ENCODE assay signal across 8 mouse cellular contexts in genomic region chr9:20804266-20805158, GRCm38 (mm10). TPM values are rescaled to one million over a fixed set of nuclear protein-coding genes. Genes with fewer than 3 reads are reported as not detected.
A peak's percentile ranks its signal among the peaks of the same experiment; 100 is the strongest.
DNase-seq lines count a peak whose midpoint lies in the region; ATAC-seq and TF ChIP-seq lines count a peak whose summit lies in the region.

No protein-coding gene starts in this region.

- peak; percentile 75 to 80 for DNase-seq in heart, adult 18-20 months
- no peak for DNase-seq in heart, postnatal 25 days (ENCODE audit: low spot score)
- peak; percentile 68 for DNase-seq in CH12.LX (ENCODE audit: extremely low read depth)
- DNase-seq in c-Kit-negative CD71-positive TER-119-positive erythroid progenitor cells, embryonic 14.5 days (ENCODE audit: low read depth, low spot score): peak; percentile 39
- DNase-seq in gastrocnemius, adult 8-10 months (ENCODE audit: low spot score in 2 of 2): peak; percentile 26 to 43
- peak; percentile 58 to 73 for DNase-seq in layer of hippocampus, adult 2 months (ENCODE audit: low spot score in 2 of 2)
- peak; percentile 89 for DNase-seq in lung, postnatal 25 days (ENCODE audit: low spot score)
- peak; percentile 80 for DNase-seq in stomach, postnatal 0 days (ENCODE audit: low spot score)

- no peaks in the 10 kb centered on the region for H3K36me3 ChIP-seq in CH12.LX (replicated peaks in 1 of 2; ENCODE audit: control insufficient read depth in 1 of 2, insufficient read depth in 1 of 2, low read length in 1 of 2)
- H3K36me3 ChIP-seq in stomach, postnatal 0 days (ENCODE audit: control insufficient read depth, insufficient read depth, low read length): no peaks in the 10 kb centered on the region

- dilution Hi-C loops in CH12.LX (cut with MboI; ENCODE audit: extremely low pct_ligation_motif_present, extremely low pct_unique_long_range_greater_than_20kb, low sequenced_read_pairs): no loop called here

- H3K9me3 ChIP-seq in CH12.LX (replicated peaks; ENCODE audit: low read length): no peaks in the 10 kb centered on the region
- H3K9me3 ChIP-seq in stomach, postnatal 0 days (ENCODE audit: control insufficient read depth, low read length): no peaks in the 10 kb centered on the region

- peak; percentile 86 to 98 for TF ChIP-seq CTCF in CH12.LX (conservative IDR thresholded peaks at IDR 0.05 in 1 of 2, IDR thresholded peaks at IDR 0.05 in 1 of 2; ENCODE audit: low read depth in 2 of 2, low read length in 2 of 2)
- TF ChIP-seq CTCF in layer of hippocampus, adult 2 months (conservative IDR thresholded peaks at IDR 0.05): peak; percentile 96
- TF ChIP-seq CTCF in stomach, postnatal 0 days (IDR thresholded peaks at IDR 0.05; ENCODE audit: low read depth): peak; percentile 89

- peak; percentile 62 for TF ChIP-seq RAD21 in CH12.LX (IDR thresholded peaks at IDR 0.05; ENCODE audit: low read depth, low read length)

- intact Hi-C loops in heart, postnatal 25 days (cut with DNase I): loop anchor here (1.0 kb wide), 1 partner anchor 63 kb away; no protein-coding TSS in a partner anchor

- peak; percentile 88 for ATAC-seq in stomach, postnatal 0 days (ENCODE audit: low FRiP score, low TSS enrichment)

- 60% methylated on average over 13 of the region's 13 CpGs for WGBS in stomach, postnatal 0 days

- in situ Hi-C loops in CH12.LX (cut with MboI; ENCODE audit: low pct_ligation_motif_present, low pct_unique_long_range_greater_than_20kb, low sequenced_read_pairs): loop anchor here (5.0 kb wide), 1 partner anchor 47 kb away; no protein-coding TSS in a partner anchor

- no peak overlapping the region for H3K27ac ChIP-seq in CH12.LX (ENCODE audit: insufficient read depth, low read depth)
- H3K27ac ChIP-seq in layer of hippocampus, adult 2 months: no peak overlapping the region
- H3K27ac ChIP-seq in stomach, postnatal 0 days (replicated peaks): no peak overlapping the region

- peaks cover 9 to 16% of the 10 kb centered on the region in 2 experiments for H3K4me1 ChIP-seq in CH12.LX (ENCODE audit: control insufficient read depth in 1 of 2, insufficient read depth in 2 of 2)
- H3K4me1 ChIP-seq in stomach, postnatal 0 days (replicated peaks; ENCODE audit: control insufficient read depth, insufficient read depth): no peaks in the 10 kb centered on the region

- H3K79me2 ChIP-seq in CH12.LX (replicated peaks; ENCODE audit: control insufficient read depth, extremely low read depth, insufficient read depth, poor library complexity, severe bottlenecking): no peaks in the 10 kb centered on the region

- peaks cover 90% of the 10 kb centered on the region for H3K27me3 ChIP-seq in CH12.LX (replicated peaks)
- no peaks in the 10 kb centered on the region for H3K27me3 ChIP-seq in stomach, postnatal 0 days (ENCODE audit: control insufficient read depth, insufficient read depth, low read length)

- no peak for TF ChIP-seq EP300 in CH12.LX (IDR thresholded peaks at IDR 0.05; ENCODE audit: low read length)
- TF ChIP-seq EP300 in stomach, postnatal 0 days (optimal IDR thresholded peaks at IDR 0.05): no peak

- H3K4me2 ChIP-seq in CH12.LX (ENCODE audit: insufficient read depth, low read depth, poor library complexity, severe bottlenecking): no peak overlapping the region
- H3K4me2 ChIP-seq in stomach, postnatal 0 days (replicated peaks; ENCODE audit: low read depth): no peak overlapping the region

- no peak overlapping the region for H3K4me3 ChIP-seq in CH12.LX (replicated peaks in 1 of 3; ENCODE audit: low read depth in 2 of 3, low read length in 2 of 3, poor library complexity in 1 of 3)
- no peak overlapping the region for H3K4me3 ChIP-seq in layer of hippocampus, adult 2 months
- no peak overlapping the region for H3K4me3 ChIP-seq in stomach, postnatal 0 days (ENCODE audit: low read depth, low read length)

- H3K9ac ChIP-seq in CH12.LX (ENCODE audit: insufficient read depth, low read depth): no peak overlapping the region
- H3K9ac ChIP-seq in stomach, postnatal 0 days (ENCODE audit: low read length): no peak overlapping the region

- no peak for TF ChIP-seq POLR2A in CH12.LX (IDR thresholded peaks at IDR 0.05; ENCODE audit: low read depth, low read length)

TF ChIP-seq in CH12.LX, 34 proteins besides CTCF, POLR2A, EP300 and RAD21:
- no peak for TF ChIP-seq JUN (IDR thresholded peaks at IDR 0.05; ENCODE audit: insufficient read depth, low read depth, low read length)
- TF ChIP-seq SMC3 (IDR thresholded peaks at IDR 0.05; ENCODE audit: low read depth, low read length): peak; percentile 75

RNA-seq across cellular contexts. Expression of gene Col5a3, which starts 10.4 kb away (rescaled TPM):
- 10 to 100 TPM; 14.4 to 16.1 TPM for total RNA-seq in heart, adult 18-20 months (2021)
- total RNA-seq in heart, postnatal 25 days (2021): 10 to 100 TPM; 26.1 to 30.2 TPM
- 0.08 and 0.25 TPM in 2 replicates for total RNA-seq in CH12.LX (2012; rRNA removed)
- total RNA-seq in CH12.LX (2014; rRNA removed): not detected in 2 replicates
- polyA plus RNA-seq in CH12.LX (2012; ENCODE audit: insufficient read length, low read depth): 0.04 TPM in 1 of 2 replicates, not detected in the other
- total RNA-seq in gastrocnemius, adult 8-10 months (2022): 1 to 10 TPM; 2.8 to 8.0 (median 6.7) TPM
- total RNA-seq in layer of hippocampus, adult 2 months (2021): 1 to 10 TPM; 1.6 to 1.8 TPM
- polyA plus RNA-seq in stomach, postnatal 0 days (2015; fragmentation: Nextera tagmentation; extraction: Ambion mirVana): 2.4 and 2.6 TPM in 2 replicates

RNA-seq across cellular contexts. Expression of gene Rdh8, which starts 13.8 kb away (rescaled TPM):
- total RNA-seq in heart, adult 18-20 months (2021): not detected
- not detected for total RNA-seq in heart, postnatal 25 days (2021)
- not detected in 2 replicates for total RNA-seq in CH12.LX (2012; rRNA removed)
- not detected in 2 replicates for total RNA-seq in CH12.LX (2014; rRNA removed)
- not detected in 2 replicates for polyA plus RNA-seq in CH12.LX (2012; ENCODE audit: insufficient read length, low read depth)
- total RNA-seq in gastrocnemius, adult 8-10 months (2022): 1 to 10 TPM in 1 of 4 experiments, under 1 TPM in 2, not detected in 1; 0.46 to 1.0 (median 0.80) TPM
- total RNA-seq in layer of hippocampus, adult 2 months (2021): not detected
- not detected in 2 replicates for polyA plus RNA-seq in stomach, postnatal 0 days (2015; fragmentation: Nextera tagmentation; extraction: Ambion mirVana)

RNA-seq across cellular contexts. Expression of gene Olfm2, which starts 58.4 kb away (rescaled TPM):
- under 1 TPM in 1 of 2 experiments, not detected in 1; 0.31 TPM for total RNA-seq in heart, adult 18-20 months (2021)
- under 1 TPM in 1 of 2 experiments, not detected in 1; 0.18 TPM for total RNA-seq in heart, postnatal 25 days (2021)
- total RNA-seq in CH12.LX (2012; rRNA removed) (0.08 TPM in 1 of 2 replicates, not detected in the other), CH12.LX (2014; rRNA removed) (not detected in 2 replicates)
- polyA plus RNA-seq in CH12.LX (2012; ENCODE audit: insufficient read length, low read depth): 0.14 and 0.47 TPM in 2 replicates
- under 1 TPM in 2 of 4 experiments, not detected in 2; 0.16 to 0.32 TPM for total RNA-seq in gastrocnemius, adult 8-10 months (2022)
- total RNA-seq in layer of hippocampus, adult 2 months (2021): 10 to 100 TPM; 31.6 to 37.6 TPM
- 2.3 and 2.5 TPM in 2 replicates for polyA plus RNA-seq in stomach, postnatal 0 days (2015; fragmentation: Nextera tagmentation; extraction: Ambion mirVana)

Comparison
In these comparisons a context has a peak if more than half of its experiments do, and no peak if none do; other contexts are left out.
1. RNA of gene Olfm2, which starts 58.4 kb away (total RNA-seq): 31.6 to 37.6 TPM in layer of hippocampus, adult 2 months; 0.31 TPM in heart, adult 18-20 months, 0.18 TPM in heart, postnatal 25 days, 0.16 to 0.32 TPM in gastrocnemius, adult 8-10 months and 0.08 TPM in CH12.LX; every median in the first group is over 10 times any median in the second.
2. Peak in every context shown above with its lines, with median percentiles within 50 percentile points of each other: CTCF ChIP-seq.